Mouse (Mus musculus) regulatory T cell (primary cell): ENCODE data around the gene Enah.

ENCODE experiments used
- in situ Hi-C: fragments of 300-600 bp; cut with MboI, MseI; formaldehyde crosslinking; loops from one replicate; pipeline ENCODE4 v1.15.1; 2025; ENCODE audit warnings: high pct_unique_total_duplicates

Enah gene

DNA sequence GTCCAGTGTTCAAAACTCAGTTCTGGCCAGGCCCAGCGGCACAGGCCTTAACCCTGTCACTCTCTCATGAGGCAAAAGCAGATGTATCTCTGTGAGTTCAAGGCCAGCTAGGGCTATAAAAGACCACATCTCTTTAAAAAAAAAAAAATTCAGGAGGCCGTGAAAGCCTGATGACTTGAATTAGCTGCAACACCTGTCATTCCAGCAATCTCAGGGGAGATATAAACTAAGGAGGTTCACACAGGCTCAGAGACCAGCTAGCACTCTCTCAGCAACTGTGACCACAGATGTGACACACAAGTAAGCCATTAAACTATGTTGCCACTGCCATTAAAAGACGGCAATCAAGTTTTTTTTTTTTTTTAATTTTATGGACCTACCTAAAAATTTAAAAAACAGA lies 56.0 kb downstream of the Enah start:
- in situ Hi-C loops = no loop called here

DNA sequence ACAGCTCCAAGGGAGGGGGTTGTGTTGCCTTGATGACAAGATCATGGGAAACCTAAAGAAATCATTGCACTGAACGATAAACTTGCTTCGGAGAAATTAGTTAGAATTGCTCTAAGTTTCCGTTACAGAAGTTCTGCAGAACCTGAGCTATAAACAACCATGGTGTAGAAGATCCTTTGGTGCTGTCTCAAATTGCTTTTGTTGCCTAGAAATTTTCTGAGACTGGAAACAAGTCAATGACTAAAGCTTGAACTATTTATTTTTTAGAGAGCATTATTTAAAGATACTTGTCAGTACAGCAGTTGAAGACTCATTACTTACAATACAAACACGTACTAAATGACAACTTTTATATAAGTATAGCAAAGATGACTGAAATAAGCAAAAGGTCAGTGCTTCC lies 56.4 kb downstream of the Enah start:
- in situ Hi-C loops = no loop called here

DNA sequence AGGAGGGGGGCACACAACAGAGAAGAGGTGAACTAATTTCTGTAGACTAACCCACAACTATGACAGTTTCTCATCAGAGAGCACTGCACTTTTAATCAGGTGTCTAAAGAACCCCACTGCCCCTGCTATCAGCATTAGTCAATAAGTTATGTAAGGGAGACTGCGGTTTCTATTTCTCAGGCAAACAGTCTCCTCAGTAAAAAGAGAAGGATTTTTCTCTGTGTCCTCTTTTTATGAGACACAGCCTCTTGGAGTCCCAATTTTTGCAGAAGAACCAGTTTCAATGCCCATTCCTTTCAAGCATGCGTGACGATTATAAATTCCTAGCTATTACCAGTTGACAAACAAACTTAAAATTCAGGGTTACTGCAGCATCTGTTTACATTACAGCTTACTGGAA lies 59.4 kb downstream of the Enah start:
- in situ Hi-C loops = no loop called here

DNA sequence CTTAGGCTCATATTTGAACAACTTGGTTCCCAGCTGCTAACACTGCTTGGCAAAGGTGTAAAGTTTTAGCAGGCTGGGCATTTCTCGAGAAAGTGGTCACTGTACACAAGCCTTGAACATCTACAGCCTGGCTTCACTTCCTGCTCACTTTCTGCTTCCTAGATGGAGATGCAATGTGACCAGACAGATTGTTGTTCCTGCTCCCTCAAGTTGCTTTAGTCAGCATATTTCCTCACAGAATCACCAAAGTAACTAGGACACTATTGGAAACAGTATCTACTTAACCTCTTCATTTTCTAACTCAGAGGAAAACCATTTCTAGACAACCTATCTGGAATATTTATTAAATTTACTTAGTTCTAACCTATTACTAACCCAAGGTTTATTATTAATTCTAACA lies 61.4 kb downstream of the Enah start:
- in situ Hi-C loops = no loop called here

DNA sequence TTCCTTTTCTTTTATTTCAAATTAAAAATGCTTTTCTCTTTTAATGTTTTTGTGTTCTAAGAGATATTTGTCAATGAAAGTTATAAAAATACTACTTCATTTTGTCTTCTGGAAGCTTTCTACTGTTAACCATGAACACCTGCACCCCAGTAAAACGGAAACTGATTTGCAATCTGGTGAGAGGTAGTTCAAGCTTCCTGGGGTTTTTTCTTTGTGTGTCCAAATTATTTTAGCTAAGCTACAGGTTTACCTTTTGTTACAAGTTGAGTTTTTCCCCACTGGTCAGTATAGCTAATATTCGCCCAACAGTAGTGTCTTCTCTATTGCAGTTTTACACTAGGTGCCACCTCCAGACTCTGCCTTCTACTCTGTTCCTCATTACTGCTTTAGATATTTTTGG lies 62.1 kb downstream of the Enah start:
- in situ Hi-C loops = no loop called here

DNA sequence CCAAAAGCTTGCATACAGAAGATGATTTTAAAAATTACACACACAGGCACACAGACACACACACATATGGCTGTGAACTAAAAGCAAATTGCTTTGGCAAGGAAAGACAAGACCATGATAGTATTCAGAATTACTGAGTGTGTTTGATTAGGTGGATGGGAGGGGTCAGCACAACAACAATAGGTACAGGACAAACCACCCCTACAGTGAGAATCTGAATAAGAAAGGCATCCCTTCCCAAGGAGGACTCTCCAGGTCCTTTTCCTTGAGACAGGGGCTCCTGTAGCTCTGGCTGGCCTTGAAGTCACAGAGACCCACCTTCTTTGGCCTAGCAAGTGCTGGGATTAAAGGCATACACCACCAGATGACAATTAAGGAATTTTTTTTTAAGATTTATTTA lies 66.2 kb downstream of the Enah start:
- in situ Hi-C loops = no loop called here

DNA sequence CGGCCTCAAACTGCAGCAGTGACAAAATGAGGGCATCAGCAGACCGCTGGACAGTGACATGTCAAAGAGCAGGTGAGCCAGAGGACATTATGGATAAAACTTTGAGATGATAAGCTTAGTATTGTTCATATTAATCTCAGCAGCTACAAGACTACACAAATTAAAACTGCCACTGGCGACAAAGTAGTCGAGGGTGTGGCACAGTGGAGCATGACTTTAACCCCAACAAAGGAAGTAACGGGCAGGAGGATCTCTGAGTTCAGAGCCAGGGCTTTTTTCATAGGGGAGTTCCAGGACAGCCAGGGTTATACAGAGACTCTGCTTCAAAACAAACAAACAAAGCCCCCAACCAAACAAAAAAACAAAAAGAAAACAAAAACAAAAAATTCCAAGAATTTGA lies 68.5 kb downstream of the Enah start:
- in situ Hi-C loops = no loop called here

DNA sequence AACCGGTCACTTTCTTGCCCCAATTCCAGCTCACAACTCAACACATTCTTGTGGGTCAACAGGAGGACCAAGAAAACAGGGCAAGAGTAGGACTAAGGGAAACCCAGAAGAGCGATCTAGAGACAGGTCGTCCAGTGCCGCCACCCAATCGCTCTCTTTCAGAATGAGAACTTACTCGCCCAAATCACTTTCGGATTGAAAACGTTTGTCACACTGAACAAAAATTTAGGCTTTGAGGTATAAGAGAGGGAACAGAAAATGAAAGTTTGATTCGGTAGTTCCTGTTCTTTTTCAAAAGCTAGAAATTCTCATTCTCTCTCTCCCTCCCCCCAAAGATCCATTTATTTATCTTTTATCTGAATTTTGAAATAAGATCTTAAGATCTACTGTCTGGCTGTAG lies 69.1 kb downstream of the Enah start:
- in situ Hi-C loops = no loop called here

DNA sequence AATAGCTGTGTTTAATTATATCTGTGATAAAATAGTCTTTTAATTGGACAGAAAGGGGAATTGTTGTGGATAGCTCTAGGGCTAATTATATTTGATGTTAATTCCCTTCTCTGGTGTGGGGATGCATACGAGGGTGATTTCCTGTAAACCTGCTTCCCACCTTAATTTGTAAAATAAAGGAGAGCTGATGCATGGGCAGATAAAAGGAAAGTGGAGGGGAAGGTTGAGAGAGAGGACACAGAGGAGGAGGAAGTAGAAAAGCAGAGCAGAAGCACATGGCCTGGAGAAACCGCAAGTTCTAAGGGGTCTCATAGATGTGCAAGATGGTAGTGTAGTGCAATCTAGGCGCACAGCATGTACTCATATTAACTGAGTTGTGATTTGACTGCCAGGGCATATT lies 71.6 kb downstream of the Enah start:
- in situ Hi-C loops = no loop called here

DNA sequence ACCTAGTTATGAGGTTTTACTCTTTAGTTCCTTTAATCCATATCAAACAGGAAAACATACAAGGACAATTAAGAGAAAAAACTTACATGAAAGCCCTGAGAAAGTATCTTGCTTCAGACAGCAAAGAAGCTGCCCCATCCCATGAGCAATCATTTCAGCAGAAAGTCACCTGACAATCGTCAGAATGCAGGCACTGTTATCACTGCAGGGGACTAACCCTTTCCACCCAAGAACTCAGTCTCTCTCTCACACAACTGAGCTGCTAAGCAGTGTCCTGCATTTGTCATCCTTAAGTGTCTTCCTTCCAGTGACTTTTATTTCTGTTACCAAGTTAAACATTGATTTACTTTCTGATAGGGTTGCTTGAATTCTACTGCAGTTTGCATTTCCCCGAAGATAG lies 82.7 kb downstream of the Enah start:
- in situ Hi-C loops = no loop called here

DNA sequence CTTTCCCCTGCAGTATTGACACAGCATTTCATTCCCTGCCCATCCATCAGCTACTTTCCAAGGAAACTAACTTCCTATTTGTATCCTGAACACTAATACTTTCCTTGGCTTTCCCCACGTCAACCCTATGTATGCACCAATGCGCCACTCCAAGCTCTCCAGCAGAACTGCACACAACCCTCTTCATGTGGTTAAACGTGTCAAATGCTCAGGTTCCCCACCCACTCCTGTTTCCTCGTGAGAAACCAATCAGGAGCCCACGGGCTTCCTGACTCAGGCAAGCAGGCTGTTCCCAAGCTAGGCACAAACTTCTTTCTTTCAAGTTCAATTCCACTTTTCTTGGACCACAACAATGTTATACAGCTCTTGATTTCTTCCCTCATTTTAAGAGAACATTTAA lies 91.4 kb downstream of the Enah start:
- in situ Hi-C loops = no loop called here

DNA sequence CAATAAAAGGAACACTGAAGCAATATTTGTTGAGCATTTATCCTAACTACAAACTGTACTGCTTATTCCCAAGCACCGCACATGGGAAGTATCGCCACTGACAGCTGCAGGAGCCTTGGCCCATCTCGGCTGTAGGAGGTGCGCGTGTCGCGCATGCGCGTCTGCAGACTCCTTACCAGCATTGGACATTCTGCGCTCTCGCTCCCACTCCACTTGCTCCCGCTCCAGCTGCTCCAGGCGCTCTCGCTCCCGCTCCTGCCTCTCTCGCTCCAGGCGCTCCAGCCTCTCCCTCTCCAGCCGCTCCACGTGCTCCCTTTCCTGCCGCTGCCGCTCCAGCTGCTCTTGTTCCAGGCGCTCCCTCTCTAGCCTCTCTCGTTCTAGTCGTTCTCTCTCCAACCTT lies 96.4 kb downstream of the Enah start:
- in situ Hi-C loops = no loop called here

DNA sequence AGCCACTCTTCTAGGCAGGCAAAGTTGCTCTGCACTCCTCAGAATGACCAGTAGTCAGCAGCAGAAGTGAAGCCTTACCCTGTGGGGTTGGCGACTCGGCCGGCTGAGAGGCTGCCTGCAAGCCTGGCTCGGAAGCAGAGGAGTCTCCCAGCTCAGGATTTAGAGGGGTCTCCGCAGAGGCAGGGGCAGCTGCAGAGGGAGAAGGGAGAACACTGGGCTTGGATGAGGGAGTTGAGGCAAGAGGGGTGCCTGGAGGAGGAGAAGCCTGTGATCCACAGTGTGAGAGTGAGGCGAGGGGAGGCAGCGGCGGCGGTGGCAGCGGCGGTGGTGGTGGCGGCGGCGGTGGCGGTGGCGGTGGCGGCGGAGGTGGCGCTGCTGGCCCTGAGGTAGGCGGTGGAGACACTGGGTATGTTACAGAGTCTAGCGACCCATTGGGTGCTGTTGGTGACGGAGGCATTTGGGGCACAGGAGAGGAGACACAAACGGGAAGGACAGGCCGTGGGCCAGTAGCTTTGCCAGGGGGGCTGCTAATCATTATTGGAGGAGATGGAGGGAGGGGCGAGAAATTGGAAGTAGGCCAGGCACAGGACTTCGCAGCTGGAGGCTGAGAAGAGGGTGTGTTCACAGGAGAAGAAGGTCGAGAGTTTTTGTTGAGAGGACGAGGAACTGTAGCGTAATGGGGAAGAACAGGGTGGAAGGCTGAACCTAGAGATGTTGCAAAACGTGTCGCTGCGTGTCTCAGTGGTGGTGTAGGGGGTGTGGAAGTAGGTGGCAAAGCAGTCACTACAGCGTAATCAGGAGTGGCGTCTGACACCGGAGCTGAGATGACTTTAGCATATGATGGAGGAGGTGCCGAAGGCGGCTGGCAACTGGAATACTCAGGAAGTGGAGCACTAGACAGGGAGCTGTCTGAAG lies 98.0 kb downstream of the Enah start:
- in situ Hi-C loops = no loop called here

DNA sequence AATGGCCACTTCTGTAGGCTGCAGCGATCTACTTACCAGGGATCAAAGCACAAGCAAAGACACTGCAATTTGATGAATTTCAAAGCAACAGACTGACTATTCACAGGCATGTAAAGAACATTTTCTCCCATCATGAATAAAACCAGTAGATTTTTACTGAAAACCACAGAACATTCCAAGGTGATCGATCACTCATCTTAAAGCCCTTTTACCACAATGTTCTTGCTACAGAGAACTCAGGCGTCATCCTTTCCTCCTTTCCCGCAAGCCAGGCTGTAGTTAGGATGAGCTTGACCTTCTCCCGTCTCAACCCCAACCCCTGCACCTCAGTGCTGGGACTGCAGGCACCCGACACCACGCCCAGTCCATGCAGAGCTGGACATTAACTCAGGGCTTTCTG lies 107.9 kb downstream of the Enah start:
- in situ Hi-C loops = no loop called here

DNA sequence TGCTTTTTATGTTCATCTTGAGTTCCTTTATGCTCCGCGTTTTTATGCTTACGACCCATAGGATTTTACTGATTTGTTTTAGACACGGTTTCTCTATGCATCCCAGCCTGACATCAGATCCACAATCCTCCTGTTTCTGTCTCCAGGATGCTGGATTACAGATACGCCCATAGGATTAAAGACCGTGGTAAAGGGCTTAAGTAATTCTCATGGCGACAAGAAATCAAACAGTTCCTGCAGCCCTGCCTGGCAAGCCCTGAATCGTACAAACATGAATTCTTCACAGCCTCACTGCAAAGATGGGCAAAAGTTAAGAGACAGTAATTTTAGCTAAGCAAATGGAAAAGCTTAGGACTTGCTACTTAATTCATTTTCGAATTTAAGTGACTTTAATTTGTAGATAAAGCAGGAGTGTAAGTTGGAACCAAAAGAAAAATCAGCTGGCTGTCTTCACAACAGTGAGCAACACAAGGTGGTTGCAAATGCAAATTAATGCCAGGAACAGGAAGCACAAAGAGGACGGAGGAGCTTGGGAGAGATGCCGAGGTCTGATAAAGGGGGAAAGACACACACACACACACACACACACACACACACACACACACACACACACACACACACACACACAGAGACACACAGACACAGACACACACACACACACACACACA lies 118.0 kb downstream of the Enah start:
- in situ Hi-C loops = no loop called here

DNA sequence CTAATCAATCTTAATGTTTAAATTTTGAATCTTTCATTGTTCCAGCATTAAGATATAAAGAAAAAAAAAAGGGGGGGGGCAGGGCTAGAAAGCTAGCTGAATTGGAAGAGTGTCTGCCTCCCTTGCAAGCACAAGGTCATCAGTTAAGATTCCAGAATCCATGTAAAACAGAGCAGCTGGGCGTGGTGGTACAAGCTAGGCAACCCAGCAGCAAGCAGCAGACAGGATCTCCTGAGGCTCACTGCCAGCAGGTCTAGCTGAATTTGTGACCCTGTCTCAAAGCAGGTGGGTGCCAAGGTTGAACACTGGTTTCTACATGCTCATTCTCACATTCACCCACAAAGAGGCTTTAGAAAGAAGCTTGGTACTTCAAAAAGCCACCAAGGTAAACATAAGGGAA lies 118.9 kb downstream of the Enah start:
- in situ Hi-C loops = no loop called here

DNA sequence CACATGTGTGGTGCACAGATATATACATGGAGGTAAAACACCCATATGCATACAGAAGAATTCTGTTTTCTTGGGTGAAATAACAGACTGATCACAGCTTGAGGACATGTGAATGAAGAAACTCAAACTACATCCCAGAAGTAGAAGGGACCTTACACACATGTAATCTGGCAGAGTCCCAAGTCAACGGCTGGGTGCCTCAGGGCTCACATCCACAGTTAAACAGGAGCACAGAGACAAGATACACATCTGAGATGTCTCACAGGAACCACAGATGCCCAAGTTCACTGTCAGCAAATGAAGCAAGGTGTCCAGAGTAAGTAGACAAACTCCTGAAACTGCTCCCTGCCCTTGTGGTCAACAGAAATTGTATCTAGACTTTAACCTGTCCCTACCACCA lies 120.8 kb downstream of the Enah start:
- in situ Hi-C loops = loop anchor here (25.0 kb wide), 1 partner anchor 638 kb away; no protein-coding TSS in a partner anchor

DNA sequence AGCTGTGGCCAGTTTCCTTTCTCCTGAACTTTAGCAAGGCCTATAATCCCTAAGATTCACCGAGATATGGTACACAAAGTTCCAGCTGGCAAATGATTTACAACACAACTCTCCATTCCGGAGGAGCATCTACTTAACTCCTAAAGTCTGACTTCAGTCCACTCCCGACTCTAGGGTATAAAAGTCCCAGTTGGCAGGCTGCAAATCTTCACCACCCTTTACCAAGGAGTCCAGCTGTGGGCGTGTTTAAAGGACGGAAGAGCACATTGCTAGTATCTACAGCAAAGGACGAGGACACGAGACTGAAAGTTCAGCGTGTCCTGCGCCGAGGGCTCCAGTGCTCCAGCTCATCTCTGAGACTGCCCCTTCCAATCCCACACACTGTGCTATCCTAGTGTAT lies 122.8 kb downstream of the Enah start:
- in situ Hi-C loops = loop anchor here (25.0 kb wide), 1 partner anchor 640 kb away; no protein-coding TSS in a partner anchor

DNA sequence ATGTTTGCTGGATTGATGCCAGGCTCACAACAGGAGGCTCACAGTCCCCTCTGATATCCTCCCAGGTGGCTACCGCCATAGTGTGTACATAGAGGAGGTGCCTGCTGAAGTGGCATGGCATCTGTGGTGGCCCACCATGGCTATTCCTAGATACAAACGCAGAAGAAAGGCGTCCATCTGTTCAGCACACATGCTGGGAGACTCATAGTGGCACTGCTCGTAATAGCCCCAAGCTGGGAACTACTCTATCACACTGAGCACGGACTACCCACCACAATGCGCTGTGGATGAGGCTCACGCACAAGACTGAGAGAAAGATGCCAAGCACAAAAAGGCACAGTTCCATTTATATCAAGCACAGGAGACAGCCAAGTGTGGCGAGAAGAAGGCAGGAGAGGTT lies 126.1 kb downstream of the Enah start:
- in situ Hi-C loops = loop anchor here (25.0 kb wide), 1 partner anchor 644 kb away; no protein-coding TSS in a partner anchor

DNA sequence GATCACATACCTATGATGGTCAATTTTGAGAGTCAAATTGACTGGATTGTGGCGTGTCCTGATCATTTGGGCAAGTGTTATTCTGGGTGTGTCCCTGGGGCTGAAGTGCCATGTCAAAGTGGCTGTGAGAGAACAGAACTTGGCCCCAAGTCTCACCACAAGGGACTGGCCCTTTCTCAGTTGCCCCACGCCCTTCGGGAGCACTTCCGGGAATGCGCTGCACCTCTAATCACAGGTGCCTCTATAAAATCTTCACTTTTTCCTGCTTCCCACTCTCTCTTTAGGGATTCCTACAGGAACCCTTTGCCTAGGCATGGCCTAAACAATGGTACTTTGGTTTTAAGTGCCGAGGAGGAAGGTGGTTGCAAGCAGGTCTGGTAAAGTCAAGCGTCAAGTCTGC lies 130.1 kb downstream of the Enah start:
- in situ Hi-C loops = loop anchor here (5.0 to 25.0 kb wide), 3 partner anchors 228 to 648 kb away; no protein-coding TSS in a partner anchor

DNA sequence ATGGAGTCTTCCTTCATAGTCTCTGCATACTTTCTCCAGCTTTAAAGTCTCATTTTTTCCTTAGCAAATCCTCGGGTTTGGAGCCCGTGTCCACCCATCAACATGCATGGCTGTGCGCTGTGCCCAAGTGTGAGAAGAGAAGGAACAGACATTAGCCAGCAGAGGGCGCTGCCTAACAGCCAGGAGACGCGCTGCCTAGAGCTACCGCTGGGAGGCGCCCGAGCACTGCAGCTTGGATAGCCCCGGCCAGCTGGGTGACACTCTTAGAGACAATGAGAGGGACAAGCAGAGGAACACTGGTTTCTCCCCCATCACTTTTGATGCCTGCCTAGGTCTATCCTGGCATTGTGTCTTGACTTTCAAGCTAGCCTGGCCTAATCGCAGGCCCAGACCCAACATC lies 131.0 kb downstream of the Enah start:
- in situ Hi-C loops = loop anchor here (5.0 to 25.0 kb wide), 3 partner anchors 228 to 648 kb away; no protein-coding TSS in a partner anchor

DNA sequence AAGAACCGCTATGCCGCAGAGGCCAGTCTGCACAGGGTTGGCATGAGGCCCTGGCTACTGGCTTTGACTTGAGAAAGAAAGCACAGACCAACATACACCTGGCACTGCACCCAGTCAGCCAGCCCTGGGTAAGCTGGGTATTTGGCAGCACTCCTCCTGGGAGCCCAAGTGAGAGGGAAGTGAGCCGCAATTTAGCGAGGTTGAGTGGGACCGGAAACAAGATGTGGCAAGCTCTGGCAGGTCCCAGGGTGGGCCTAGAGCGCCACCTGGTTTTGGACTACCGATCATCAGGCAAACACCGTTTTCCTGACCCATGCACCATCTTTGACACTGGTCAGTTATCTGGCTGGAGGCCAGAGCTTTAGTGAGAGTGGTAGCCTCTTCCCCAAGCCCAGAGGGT lies 138.3 kb downstream of the Enah start:
- in situ Hi-C loops = loop anchor here (5.0 to 25.0 kb wide), 2 partner anchors 154 to 656 kb away; no protein-coding TSS in a partner anchor
